14 mouse cellular contexts compared by ENCODE assay signal in genomic region chr1:92004906-92005616, GRCm38 (mm10).
A peak's percentile ranks its signal among the peaks of the same experiment; 100 is the strongest.
DNase-seq lines count a peak whose midpoint lies in the region; ATAC-seq lines count a peak whose summit lies in the region.
"Had no signal": no experiment of that assay in that cellular context is flagged by ENCODE, and none has a peak within 500 bp of the region (broad histone marks: within the 10 kb centered on the region; RNA-seq: fewer than 3 reads in every experiment).

No protein-coding gene starts in this region.

- no peak overlapping the region for H3K4me2 ChIP-seq in limb, embryonic 12.5 days
- H3K4me2 ChIP-seq in intestine, embryonic 15.5 days (replicated peaks), result no peak overlapping the region
- H3K4me2 ChIP-seq: embryonic facial prominence, embryonic 13.5 days; heart, embryonic 13.5 days; hindbrain, embryonic 14.5 days; liver, embryonic 15.5 days; neural tube, embryonic 15.5 days had no signal

- peaks cover 22% of the 10 kb centered on the region for H3K4me1 ChIP-seq in limb, embryonic 12.5 days (replicated peaks)
- H3K4me1 ChIP-seq in limb, embryonic 10.5 days, result peaks cover 9% of the 10 kb centered on the region; the same call in 1 of the 2 replicates
- H3K4me1 ChIP-seq in intestine, embryonic 15.5 days (replicated peaks), result peaks cover 4% of the 10 kb centered on the region; the same call in 1 of the 2 replicates
- H3K4me1 ChIP-seq: liver, embryonic 15.5 days had no signal

- no peaks in the 10 kb centered on the region for H3K27me3 ChIP-seq in limb, embryonic 12.5 days
- no peaks in the 10 kb centered on the region for H3K27me3 ChIP-seq in limb, embryonic 10.5 days (ENCODE audit: low read depth, poor library complexity, severe bottlenecking)
- no peaks in the 10 kb centered on the region for H3K27me3 ChIP-seq in intestine, embryonic 15.5 days (replicated peaks)
- H3K27me3 ChIP-seq: embryonic facial prominence, embryonic 13.5 days; heart, embryonic 13.5 days; liver, embryonic 15.5 days; neural tube, embryonic 15.5 days had no signal

- H3K4me3 ChIP-seq in limb, embryonic 12.5 days (replicated peaks), result no peak overlapping the region
- H3K4me3 ChIP-seq in limb, embryonic 10.5 days, result no peak overlapping the region
- H3K4me3 ChIP-seq in intestine, embryonic 15.5 days (replicated peaks), result no peak overlapping the region
- H3K4me3 ChIP-seq: embryonic facial prominence, embryonic 13.5 days; heart, embryonic 13.5 days; liver, embryonic 15.5 days; neural tube, embryonic 15.5 days had no signal

- no peak for DNase-seq in limb, embryonic 10.5 days (ENCODE audit: low spot score)
- peak; percentile 72 for DNase-seq in fibroblast of lung, adult 2 months (ENCODE audit: low read depth)
- DNase-seq in kidney, postnatal 36 days, result peak; percentile 71 to 79
- DNase-seq in lung, postnatal 25 days (ENCODE audit: low spot score), result peak; percentile 30
- no peak for DNase-seq in cerebellum, adult 9-11 months
- DNase-seq in layer of hippocampus, adult 11-12 months (ENCODE audit: low spot score), result no peak
- DNase-seq: forebrain, postnatal 0 days had no signal

- WGBS in limb, embryonic 12.5 days, result 56% methylated on average over 8 of the region's 8 CpGs
- WGBS in limb, embryonic 10.5 days, result 90% methylated on average over 8 of the region's 8 CpGs
- WGBS in intestine, embryonic 15.5 days, result 55% methylated on average over 8 of the region's 8 CpGs

- ATAC-seq in limb, embryonic 12.5 days (ENCODE audit: insufficient number of reproducible peaks, insufficient read depth, low FRiP score, low TSS enrichment, low read depth), result peak; percentile 42; the same call in 1 of the 2 replicates
- no peak for ATAC-seq in intestine, embryonic 15.5 days
- ATAC-seq: forebrain, postnatal 0 days had no signal

- no peak overlapping the region for H3K9ac ChIP-seq in limb, embryonic 12.5 days (replicated peaks)
- H3K9ac ChIP-seq in intestine, embryonic 15.5 days, result no peak overlapping the region
- H3K9ac ChIP-seq: embryonic facial prominence, embryonic 13.5 days; forebrain, postnatal 0 days; heart, embryonic 13.5 days; hindbrain, embryonic 14.5 days; liver, embryonic 15.5 days; neural tube, embryonic 15.5 days had no signal

- peaks cover 17% of the 10 kb centered on the region; the same call in 1 of the 2 replicates for H3K36me3 ChIP-seq in limb, embryonic 12.5 days
- H3K36me3 ChIP-seq in limb, embryonic 10.5 days, result peaks cover 21% of the 10 kb centered on the region
- no peaks in the 10 kb centered on the region for H3K36me3 ChIP-seq in intestine, embryonic 15.5 days

- H3K9me3 ChIP-seq in limb, embryonic 12.5 days, result no peaks in the 10 kb centered on the region
- H3K9me3 ChIP-seq in limb, embryonic 10.5 days (replicated peaks), result no peaks in the 10 kb centered on the region
- no peaks in the 10 kb centered on the region for H3K9me3 ChIP-seq in intestine, embryonic 15.5 days
- H3K9me3 ChIP-seq: embryonic facial prominence, embryonic 13.5 days; heart, embryonic 13.5 days; liver, embryonic 15.5 days; neural tube, embryonic 15.5 days had no signal

- H3K27ac ChIP-seq in limb, embryonic 12.5 days, result 0 out of 2 replicates have a peak overlapping the region, but pooled peaks have one; percentile 13
- H3K27ac ChIP-seq in limb, embryonic 10.5 days, result no peak overlapping the region
- H3K27ac ChIP-seq in intestine, embryonic 15.5 days, result no peak overlapping the region
- H3K27ac ChIP-seq: embryonic facial prominence, embryonic 13.5 days; heart, embryonic 13.5 days; hindbrain, embryonic 14.5 days; liver, embryonic 15.5 days; neural tube, embryonic 15.5 days had no signal

Comparison
In these comparisons a context has a peak if more than half of its experiments do, and no peak if none do; other contexts are left out.
1. DNase-seq: peak in fibroblast of lung, adult 2 months (single experiment), kidney, postnatal 36 days (2 of 2) and lung, postnatal 25 days (single experiment); none in limb, embryonic 10.5 days (single experiment), cerebellum, adult 9-11 months (single experiment) and layer of hippocampus, adult 11-12 months (single experiment).